Mouse (Mus musculus) C2C12 (cell line): ENCODE measurements around the gene Ffar2.

Experiments
- MYOD1 ChIP-seq: IDR thresholded peaks from one replicate; pipeline ENCODE4 v1.6.1; 2011; ENCODE audit warnings: low read depth; ENCODE audit not compliant: control insufficient read depth, insufficient read length
- USF1 ChIP-seq: IDR thresholded peaks from one replicate; pipeline ENCODE4 v1.6.1; 2011; ENCODE audit warnings: low read depth, mild to moderate bottlenecking, control low read depth, moderate library complexity

DNA sequence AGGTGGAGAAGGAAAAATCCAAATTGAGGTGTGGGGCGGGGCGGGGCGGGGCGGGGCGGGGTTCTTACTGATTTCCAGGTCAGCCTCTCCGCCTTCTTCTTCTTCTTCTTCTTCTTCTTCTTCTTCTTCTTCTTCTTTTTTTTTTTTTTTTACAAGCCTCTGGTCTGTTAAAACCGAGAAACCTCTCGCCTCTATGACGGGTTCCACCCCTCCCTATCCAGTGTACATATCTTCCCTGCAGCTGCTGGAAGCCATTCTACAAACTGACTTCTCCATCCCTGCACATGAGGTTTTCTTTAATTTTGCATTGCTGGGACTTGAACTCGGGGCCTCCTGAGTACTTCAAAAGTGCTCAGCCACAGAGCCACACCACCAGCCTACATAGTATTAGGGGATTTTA lies 3.1 kb upstream of the Ffar2 start:
- TF ChIP-seq USF1, result no peak
- TF ChIP-seq MYOD1, result no peak
